Comparison of ENCODE assay signal across 8 mouse cellular contexts in genomic region chr2:33321641-33322040, GRCm38 (mm10).
"Had no signal": no experiment of that assay in that cellular context is flagged by ENCODE, and none has a peak within 500 bp of the region (broad histone marks: within the 10 kb centered on the region; RNA-seq: fewer than 3 reads in every experiment).

No protein-coding gene starts in this region.

- DNase-seq: liver, postnatal 0 days; lung, adult 2 months; lung, postnatal 14 days; lung, postnatal 36 days; right cerebral cortex, postnatal 14 days; thymus, adult 2 months; thymus, postnatal 25 days; thymus, postnatal 4 days had no signal
